Mouse (Mus musculus) ES-Bruce4 (cell line): ENCODE results near the gene Scamp4.

Source experiments
- CTCF ChIP-seq: IDR thresholded peaks from one replicate; pipeline ENCODE4 v1.8.1; 2011; ENCODE audit warnings: low read depth, low read length
- EP300 ChIP-seq: IDR thresholded peaks from 2 replicates; pipeline ENCODE4 v1.6.1; 2011; ENCODE audit warnings: low read depth, low read length; ENCODE audit not compliant: insufficient read depth
- POLR2A ChIP-seq: IDR thresholded peaks from one replicate; pipeline ENCODE4 v1.8.1; 2011; ENCODE audit warnings: low read length; ENCODE audit not compliant: insufficient read depth

DNA sequence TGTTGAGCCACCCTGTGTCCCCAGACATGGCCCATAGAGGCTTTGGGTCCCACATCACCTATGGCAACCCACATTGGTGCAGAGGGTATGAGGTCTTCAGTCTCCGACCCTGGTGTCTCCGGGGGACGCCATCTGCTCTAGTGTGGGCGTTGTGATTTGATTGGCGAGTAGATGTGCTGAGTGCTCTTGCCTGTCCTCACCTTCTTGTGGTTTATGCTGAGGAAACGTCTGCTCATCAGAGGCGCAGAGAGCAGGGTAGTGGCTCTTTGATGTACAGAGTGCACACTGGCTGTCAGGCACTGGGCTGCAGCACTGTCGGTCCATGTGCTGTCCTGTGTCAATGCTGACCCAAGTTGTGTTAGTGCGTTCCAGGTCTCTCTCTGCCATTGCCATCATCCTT is 26.3 kb downstream of the Scamp4 start:
- TF ChIP-seq CTCF (no peak), POLR2A (no peak), EP300 (no peak)
